Mouse (Mus musculus) CH12.LX (cell line): ENCODE data around the gene Krt222. TPM values are rescaled to one million over a fixed set of nuclear protein-coding genes. Genes with fewer than 3 reads are reported as not detected.

Experiments used
- DNase-seq: peaks from one replicate; pipeline ENCODE4 v3.0.0-alpha.2; 2013; ENCODE audit errors: extremely low read depth
- H3K27ac ChIP-seq: 2 replicates; pipeline ENCODE4 v1.5.1; 2012; ENCODE audit warnings: low read depth, mild to moderate bottlenecking, control low read depth, moderate library complexity; ENCODE audit not compliant: insufficient read depth
- H3K27me3 ChIP-seq: replicated peaks from 2 replicates; pipeline ENCODE3; 2012; ENCODE audit warnings: inconsistent platforms
- H3K36me3 ChIP-seq, 2 experiments: replicated peaks in 1 of 2; 2 replicates each; pipeline versions ENCODE3 to v1.6.1; 2012; ENCODE audit warnings: inconsistent platforms in 1 of 2, low read length in 1 of 2, mild to moderate bottlenecking in 1 of 2, mixed read lengths in 1 of 2, moderate library complexity in 1 of 2; ENCODE audit not compliant: control insufficient read depth in 1 of 2, insufficient read depth in 1 of 2
- H3K4me1 ChIP-seq, 2 experiments: 2 replicates each; pipeline ENCODE4 v1.6.1; 2012; ENCODE audit warnings: inconsistent platforms in 1 of 2, moderate library complexity in 1 of 2; ENCODE audit not compliant: insufficient read depth in 2 of 2, control insufficient read depth in 1 of 2
- H3K4me2 ChIP-seq: 2 replicates; pipeline ENCODE4 v1.6.1; 2012; ENCODE audit warnings: low read depth, mild to moderate bottlenecking, control low read depth; ENCODE audit not compliant: poor library complexity, insufficient read depth, severe bottlenecking
- H3K4me3 ChIP-seq, 3 experiments: fragments of 150-350 bp in 1 of 3; sonication (generic) in 1 of 3; replicated peaks in 1 of 3; 2 replicates each; pipeline versions ENCODE3 to v1.5.1; 2011 to 2012; ENCODE audit warnings: low read depth in 2 of 3, low read length in 2 of 3, mild to moderate bottlenecking in 2 of 3, moderate library complexity in 2 of 3, control low read depth in 1 of 3, improper control_type of control experiment in 1 of 3, inconsistent platforms in 1 of 3, mixed read lengths in 1 of 3; ENCODE audit not compliant: poor library complexity in 1 of 3
- H3K79me2 ChIP-seq: replicated peaks from 2 replicates; pipeline ENCODE4 v1.6.1; 2012; ENCODE audit warnings: mild to moderate bottlenecking, moderate library complexity; ENCODE audit not compliant: control insufficient read depth, poor library complexity, insufficient read depth, severe bottlenecking; ENCODE audit errors: extremely low read depth
- H3K9ac ChIP-seq: 2 replicates; pipeline ENCODE4 v1.6.1; 2012; ENCODE audit warnings: low read depth, mild to moderate bottlenecking, control low read depth, moderate library complexity; ENCODE audit not compliant: insufficient read depth
- H3K9me3 ChIP-seq: replicated peaks from 2 replicates; pipeline ENCODE3; 2012; ENCODE audit warnings: low read length, inconsistent platforms, mixed read lengths
- BHLHE40 ChIP-seq: IDR thresholded peaks from 2 replicates; pipeline ENCODE4 v1.6.1; 2011; ENCODE audit warnings: mild to moderate bottlenecking, low read depth, low read length, improper control_type of control experiment
- CHD1 ChIP-seq: IDR thresholded peaks from 2 replicates; pipeline ENCODE4 v1.6.1; 2012; ENCODE audit warnings: low read depth, low read length, improper control_type of control experiment, inconsistent platforms
- CTCF ChIP-seq, 2 experiments: IDR thresholded peaks in 1 of 2; conservative IDR thresholded peaks in 1 of 2; 2 replicates each; pipeline ENCODE4 v1.5.1; 2011 to 2012; ENCODE audit warnings: low read depth in 2 of 2, low read length in 2 of 2, improper control_type of control experiment in 1 of 2, inconsistent platforms in 1 of 2, mild to moderate bottlenecking in 1 of 2, moderate library complexity in 1 of 2
- E2F4 ChIP-seq: IDR thresholded peaks from 2 replicates; pipeline ENCODE4 v1.6.1; 2011; ENCODE audit warnings: low read depth, low read length, improper control_type of control experiment; ENCODE audit not compliant: insufficient replicate concordance
- ELF1 ChIP-seq: IDR thresholded peaks from 2 replicates; pipeline ENCODE4 v1.6.1; 2014; ENCODE audit warnings: low read depth, mild to moderate bottlenecking, inconsistent platforms, low read length, improper control_type of control experiment
- EP300 ChIP-seq: IDR thresholded peaks from 2 replicates; pipeline ENCODE4 v1.6.1; 2011; ENCODE audit warnings: low read length, improper control_type of control experiment
- ETS1 ChIP-seq: conservative IDR thresholded peaks from 2 replicates; pipeline ENCODE4 v1.6.1; 2012; ENCODE audit warnings: low read depth, mild to moderate bottlenecking, inconsistent platforms, low read length, improper control_type of control experiment, moderate library complexity
- GABPA ChIP-seq: IDR thresholded peaks from 2 replicates; pipeline ENCODE4 v1.6.1; 2012; ENCODE audit warnings: low read depth, low read length, improper control_type of control experiment, inconsistent platforms; ENCODE audit not compliant: insufficient replicate concordance
- HCFC1 ChIP-seq: IDR thresholded peaks from 2 replicates; pipeline ENCODE4 v1.6.1; 2012; ENCODE audit warnings: low read depth, mild to moderate bottlenecking, inconsistent platforms, low read length, improper control_type of control experiment
- IRF4 ChIP-seq: IDR thresholded peaks from 2 replicates; pipeline ENCODE4 v1.6.1; 2014; ENCODE audit warnings: low read depth, mild to moderate bottlenecking, inconsistent platforms, low read length, improper control_type of control experiment
- JUN ChIP-seq: IDR thresholded peaks from 2 replicates; pipeline ENCODE4 v1.6.1; 2011; ENCODE audit warnings: low read depth, mild to moderate bottlenecking, low read length, improper control_type of control experiment, moderate library complexity; ENCODE audit not compliant: insufficient read depth
- MAFK ChIP-seq: IDR thresholded peaks from 2 replicates; pipeline ENCODE4 v1.6.1; 2011; ENCODE audit warnings: low read length, improper control_type of control experiment; ENCODE audit not compliant: insufficient replicate concordance
- MAX ChIP-seq: IDR thresholded peaks from 2 replicates; pipeline ENCODE4 v1.6.1; 2011; ENCODE audit warnings: low read length, improper control_type of control experiment
- MEF2A ChIP-seq: IDR thresholded peaks from 2 replicates; pipeline ENCODE4 v1.6.1; 2014; ENCODE audit warnings: low read depth, mild to moderate bottlenecking, inconsistent platforms, low read length, improper control_type of control experiment, borderline replicate concordance
- MYC ChIP-seq: IDR thresholded peaks from 2 replicates; pipeline ENCODE4 v1.6.1; 2011; ENCODE audit warnings: low read depth, mild to moderate bottlenecking, improper control_type of control experiment, low read length
- RAD21 ChIP-seq: IDR thresholded peaks from 2 replicates; pipeline ENCODE4 v1.6.1; 2011; ENCODE audit warnings: low read depth, mild to moderate bottlenecking, low read length, improper control_type of control experiment, moderate library complexity
- SIN3A ChIP-seq: IDR thresholded peaks from 2 replicates; pipeline ENCODE4 v1.6.1; 2012; ENCODE audit warnings: low read length, improper control_type of control experiment, inconsistent platforms
- TBP ChIP-seq: conservative IDR thresholded peaks from 2 replicates; pipeline ENCODE4 v1.6.1; 2011; ENCODE audit warnings: low read depth, low read length, improper control_type of control experiment
- TCF12 ChIP-seq: IDR thresholded peaks from 2 replicates; pipeline ENCODE4 v1.6.1; 2014; ENCODE audit warnings: low read depth, mild to moderate bottlenecking, inconsistent platforms, low read length, improper control_type of control experiment
- UBTF ChIP-seq: IDR thresholded peaks from 2 replicates; pipeline ENCODE4 v1.6.1; 2012; ENCODE audit warnings: low read depth, mild to moderate bottlenecking, inconsistent platforms, low read length, improper control_type of control experiment, moderate library complexity
- USF1 ChIP-seq: IDR thresholded peaks from 2 replicates; pipeline ENCODE4 v1.6.1; 2014; ENCODE audit warnings: low read depth, mild to moderate bottlenecking, inconsistent platforms, low read length, improper control_type of control experiment
- USF2 ChIP-seq: conservative IDR thresholded peaks from 2 replicates; pipeline ENCODE4 v1.6.1; 2011; ENCODE audit warnings: low read depth, low read length, improper control_type of control experiment
- ZMIZ1 ChIP-seq: IDR thresholded peaks from 2 replicates; pipeline ENCODE4 v1.6.1; 2012; ENCODE audit warnings: low read depth, mild to moderate bottlenecking, inconsistent platforms, low read length, improper control_type of control experiment
- dilution Hi-C: fragments of 300-500 bp; cut with MboI; formaldehyde crosslinking; loops from 2 replicates; pipeline ENCODE4 v1.14.3; 2020; ENCODE audit warnings: low sequenced_read_pairs; ENCODE audit not compliant: extremely low pct_unique_long_range_greater_than_20kb, extremely low pct_ligation_motif_present
- in situ Hi-C: fragments of 300-500 bp; cut with MboI; formaldehyde crosslinking; loops from 3 replicates; pipeline ENCODE4 v1.14.3; 2019; ENCODE audit warnings: low sequenced_read_pairs, low pct_ligation_motif_present, low pct_unique_long_range_greater_than_20kb, mixed read lengths
- polyA plus RNA-seq: library from polyadenylated mRNA; unstranded; fragments of >175 nt; gene quantifications from 2 replicates; pipeline ENCODE4 v1.2.1, GENCODE M21; 2012; ENCODE audit warnings: low read depth; ENCODE audit not compliant: insufficient read length
- total RNA-seq, 2 experiments: library from RNA; depleted of rRNA; stranded (reverse); fragments of 300-350 nt in 1 of 2; fragments of >200 nt in 1 of 2; gene quantifications; 2 replicates each; pipeline ENCODE4 v1.2.3; 2012 to 2014

Krt222 gene
- total and polyA plus RNA-seq, 3 experiments: 22.0 to 24.4 (median 22.9) TPM

GRCm38 (mm10) chr11:99284011-99284410 is 40.1 kb upstream of the Krt222 start:
- Histone ChIP-seq H3K9ac (no peak overlapping the region), H3K4me2 (no peak overlapping the region), H3K36me3 (no peaks in the 10 kb centered on the region), H3K79me2 (no peaks in the 10 kb centered on the region), H3K27me3 (no peaks in the 10 kb centered on the region), H3K9me3 (no peaks in the 10 kb centered on the region), H3K4me3 (no peak overlapping the region), H3K27ac (no peak overlapping the region), H3K4me1 (peaks cover 8 to 10% of the 10 kb centered on the region in 2 experiments)
- dilution Hi-C loops (no loop called here), in situ Hi-C loops (no loop called here)
- TF ChIP-seq ELF1: no peak
- TF ChIP-seq MAFK: no peak
- TF ChIP-seq SIN3A: no peak
- TF ChIP-seq CTCF (conservative IDR thresholded peaks at IDR 0.05 in 1 of 2, IDR thresholded peaks at IDR 0.05 in 1 of 2; ENCODE audit: low read depth in 2 of 2, low read length in 2 of 2): no peak
- TF ChIP-seq USF1: no peak
- TF ChIP-seq JUN: no peak
- TF ChIP-seq TBP: no peak
- no peak for TF ChIP-seq HCFC1
- TF ChIP-seq MYC: no peak
- TF ChIP-seq GABPA: no peak
- no peak for TF ChIP-seq RAD21
- no peak for TF ChIP-seq ETS1
- DNase-seq: no peak

DNA sequence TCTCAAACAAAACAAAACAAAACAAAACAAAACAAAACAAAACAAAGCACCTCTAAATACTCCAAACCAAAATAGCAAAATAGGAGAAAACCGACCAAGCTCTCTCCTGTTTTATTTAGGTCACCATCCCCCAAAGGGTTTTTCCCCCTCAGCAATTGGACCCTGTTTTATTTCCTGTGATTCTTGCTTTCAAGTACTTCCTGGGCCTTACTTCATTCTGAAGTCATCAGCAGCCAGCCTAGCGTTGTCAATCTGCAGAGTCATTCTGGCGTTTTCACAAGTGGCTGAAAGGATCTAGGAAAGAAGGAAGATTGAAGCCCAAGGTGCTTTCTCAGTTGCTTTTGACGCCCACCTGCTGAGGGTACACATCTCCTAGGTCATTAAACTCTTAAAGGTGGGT is 39.4 kb upstream of the Krt222 start:
- H3K27me3 ChIP-seq: no peaks in the 10 kb centered on the region
- in situ Hi-C loops (no loop called here), dilution Hi-C loops (no loop called here)
- peak; percentile 18 for DNase-seq
- no peak overlapping the region for H3K4me3 ChIP-seq
- H3K9ac ChIP-seq: no peak overlapping the region
- no peaks in the 10 kb centered on the region for H3K79me2 ChIP-seq
- H3K4me2 ChIP-seq: no peak overlapping the region
- no peaks in the 10 kb centered on the region for H3K36me3 ChIP-seq
- no peak for TF ChIP-seq BHLHE40
- peak; percentile 22; the same call in 1 of the 2 replicates for TF ChIP-seq ELF1
- TF ChIP-seq E2F4: no peak
- no peak overlapping the region for H3K27ac ChIP-seq
- H3K9me3 ChIP-seq: no peaks in the 10 kb centered on the region
- peaks cover 8 to 10% of the 10 kb centered on the region in 2 experiments for H3K4me1 ChIP-seq

GRCm38 (mm10) chr11:99281116-99281515 is 37.2 kb upstream of the Krt222 start:
- no peak for DNase-seq
- dilution Hi-C loops: no loop called here

More at GRCm38 (mm10) chr11:99281116-99281515, 37.2 kb upstream of the Krt222 start:
- no peak overlapping the region for H3K4me3 ChIP-seq
- in situ Hi-C loops: no loop called here
- no peak overlapping the region for H3K4me2 ChIP-seq
- H3K79me2 ChIP-seq: no peaks in the 10 kb centered on the region
- peaks cover 2% of the 10 kb centered on the region for H3K27me3 ChIP-seq
- H3K4me1 ChIP-seq: peaks cover 4 to 10% of the 10 kb centered on the region in 2 experiments; a peak in 2 of 4 replicates
- no peak overlapping the region for H3K9ac ChIP-seq
- TF ChIP-seq ZMIZ1 (no peak), TCF12 (no peak), USF2 (no peak), UBTF (no peak), E2F4 (no peak), RAD21 (no peak), IRF4 (no peak), GABPA (no peak), CHD1 (no peak), EP300 (no peak), MEF2A (no peak), CTCF (conservative IDR thresholded peaks at IDR 0.05 in 1 of 2, IDR thresholded peaks at IDR 0.05 in 1 of 2; ENCODE audit: low read depth in 2 of 2, low read length in 2 of 2) (no peak), MAX (no peak), MAFK (no peak), ETS1 (no peak), HCFC1 (no peak)
- no peak overlapping the region for H3K27ac ChIP-seq
- H3K9me3 ChIP-seq: no peaks in the 10 kb centered on the region
- H3K36me3 ChIP-seq: no peaks in the 10 kb centered on the region
